Mouse (Mus musculus): ENCODE measurements around the gene Gk5. TPM values are rescaled to one million over a fixed set of nuclear protein-coding genes. Genes with fewer than 3 reads are reported as not detected.
"Not testable (repeated sequence)": the region's sequence is repeated elsewhere in the genome, so short reads cannot be mapped to it uniquely, and the experiment has no call there.

Gene Gk5
- total RNA-seq, 2 experiments from 2014 or later = 3.4 to 3.8 TPM

GRCm38 (mm10) chr9:96142499-96142898 lies 23.3 kb downstream of the Gk5 start:
- intact Hi-C loops (cut with DNase I) = no loop called here
- DNase-seq = no peak

- no peak for DNase-seq
- intact Hi-C loops (cut with DNase I) = no loop called here
Observed at GRCm38 (mm10) chr9:96143633-96144032, 24.5 kb downstream of the Gk5 start.

- intact Hi-C loops (cut with DNase I) = no loop called here
Observed at GRCm38 (mm10) chr9:96144883-96145282, 25.7 kb downstream of the Gk5 start.

GRCm38 (mm10) chr9:96152801-96153200 lies 33.6 kb downstream of the Gk5 start:
- no peak for DNase-seq
- intact Hi-C loops (cut with DNase I) = no loop called here

More at GRCm38 (mm10) chr9:96144883-96145282, 25.7 kb downstream of the Gk5 start:
- no peak for DNase-seq

- peak; percentile 23 to 33 for DNase-seq
- intact Hi-C loops (cut with DNase I) = no loop called here
Observed at GRCm38 (mm10) chr9:96158431-96158830, 39.3 kb downstream of the Gk5 start.

- intact Hi-C loops (cut with DNase I) = no loop called here
- DNase-seq = no peak
Observed at GRCm38 (mm10) chr9:96159047-96159446, 39.9 kb downstream of the Gk5 start.

- intact Hi-C loops (cut with DNase I) = loop anchor here (10.0 kb wide), 1 partner anchor 106 kb away; no protein-coding TSS in a partner anchor
- peak in 1 of 2 experiments; percentile 11 for DNase-seq
Observed at GRCm38 (mm10) chr9:96160767-96161166, 41.6 kb downstream of the Gk5 start.

GRCm38 (mm10) chr9:96162421-96162820 lies 43.3 kb downstream of the Gk5 start:
- intact Hi-C loops (cut with DNase I) = loop anchor here (10.0 kb wide), 1 partner anchor 108 kb away; no protein-coding TSS in a partner anchor
- no peak for DNase-seq

- DNase-seq = no peak
- intact Hi-C loops (cut with DNase I) = loop anchor here (10.0 kb wide), 1 partner anchor 109 kb away; no protein-coding TSS in a partner anchor
Observed at GRCm38 (mm10) chr9:96163443-96163842, 44.3 kb downstream of the Gk5 start.

- intact Hi-C loops (cut with DNase I) = loop anchor here (10.0 kb wide), 1 partner anchor 109 kb away; no protein-coding TSS in a partner anchor
- DNase-seq = not testable (repeated sequence)
Observed at GRCm38 (mm10) chr9:96163983-96164382, 44.8 kb downstream of the Gk5 start.

- DNase-seq = peak; percentile 76 to 85
- intact Hi-C loops (cut with DNase I) = loop anchor here (10.0 kb wide), 1 partner anchor 112 kb away; no protein-coding TSS in a partner anchor
Observed at GRCm38 (mm10) chr9:96167168-96167585, 48.0 kb downstream of the Gk5 start.

GRCm38 (mm10) chr9:96170600-96170999 lies 51.4 kb downstream of the Gk5 start:
- intact Hi-C loops (cut with DNase I) = no loop called here
- no peak for DNase-seq

- no peak for DNase-seq
- intact Hi-C loops (cut with DNase I) = no loop called here
Observed at GRCm38 (mm10) chr9:96184909-96185308, 65.7 kb downstream of the Gk5 start.

GRCm38 (mm10) chr9:96186701-96187100 lies 67.5 kb downstream of the Gk5 start:
- no peak for DNase-seq
- intact Hi-C loops (cut with DNase I) = no loop called here

- DNase-seq = peak; percentile 87 to 90
- intact Hi-C loops (cut with DNase I) = loop anchor here (2.0 to 10.0 kb wide), 2 partner anchors 77 to 919 kb away; partner anchors contain the start of genes Gk5 and Slc25a36
Observed at GRCm38 (mm10) chr9:96195885-96196622, 76.9 kb downstream of the Gk5 start, which contains the start of gene Tfdp2. Tfdp2 (plus strand) TSS chr9:96196275.

- intact Hi-C loops (cut with DNase I) = loop anchor here (2.0 to 10.0 kb wide), 2 partner anchors 78 to 918 kb away; partner anchors contain the start of genes Gk5 and Slc25a36
- peak; percentile 53 to 67 for DNase-seq
Observed at GRCm38 (mm10) chr9:96196636-96197181, 77.5 kb downstream of the Gk5 start.

GRCm38 (mm10) chr9:96197806-96198205 lies 78.6 kb downstream of the Gk5 start:
- intact Hi-C loops (cut with DNase I) = loop anchor here (2.0 to 10.0 kb wide), 2 partner anchors 79 to 917 kb away; partner anchors contain the start of genes Gk5 and Slc25a36
- DNase-seq = peak; percentile 20 to 36

GRCm38 (mm10) chr9:96203663-96204062 lies 84.5 kb downstream of the Gk5 start:
- intact Hi-C loops (cut with DNase I) = no loop called here
- DNase-seq = no peak

GRCm38 (mm10) chr9:96207428-96207827 lies 88.3 kb downstream of the Gk5 start:
- DNase-seq = no peak
- intact Hi-C loops (cut with DNase I) = no loop called here

GRCm38 (mm10) chr9:96213036-96213645 lies 94.0 kb downstream of the Gk5 start:
- intact Hi-C loops (cut with DNase I) = no loop called here
- DNase-seq = no peak

- no peak for DNase-seq
- intact Hi-C loops (cut with DNase I) = no loop called here
Observed at GRCm38 (mm10) chr9:96214171-96214570, 95.0 kb downstream of the Gk5 start.

Measured in heart, postnatal 36 days (tissue).